Mouse (Mus musculus): Measurements from ENCODE around the gene 1700057G04Rik. TPM values are rescaled to one million over a fixed set of nuclear protein-coding genes. Genes with fewer than 3 reads are reported as not detected.

The 1700057G04Rik gene
- polyA plus RNA-seq, 1 experiment from 2014 or later: not detected

DNA sequence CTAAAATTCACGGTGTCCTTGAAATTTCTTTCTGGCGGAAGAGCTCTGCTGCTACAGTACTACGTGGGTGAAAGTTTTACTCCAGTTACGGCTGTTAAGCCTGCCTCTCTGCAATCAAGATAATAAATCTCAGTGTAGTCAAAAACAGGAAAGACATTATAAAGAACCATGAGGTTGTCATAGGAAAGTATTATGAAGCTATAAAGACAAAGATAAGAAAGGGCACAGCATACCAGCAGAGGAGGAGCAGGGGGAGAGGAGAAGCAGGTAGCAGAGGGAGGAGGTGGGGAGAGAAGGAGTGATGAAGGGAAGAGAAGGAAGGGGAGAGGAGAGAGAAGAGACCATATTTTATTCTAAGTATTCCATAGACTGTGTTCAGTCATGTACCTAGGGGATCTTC lies 64.7 kb downstream of the 1700057G04Rik start:
- no peak overlapping the region for H3K4me2 ChIP-seq
- H3K9ac ChIP-seq: no peak overlapping the region
- no peaks in the 10 kb centered on the region for H3K27me3 ChIP-seq
- H3K4me3 ChIP-seq: no peak overlapping the region
- no peak for ATAC-seq (ENCODE audit: insufficient number of reproducible peaks, low FRiP score, low TSS enrichment, low read depth)
- no peaks in the 10 kb centered on the region for H3K9me3 ChIP-seq
- no peak overlapping the region for H3K27ac ChIP-seq
- WGBS: 24% methylated on average over 4 of the region's 4 CpGs
- H3K4me1 ChIP-seq: peaks cover 9% of the 10 kb centered on the region
- no peaks in the 10 kb centered on the region for H3K36me3 ChIP-seq

GRCm38 (mm10) chr9:92374705-92375199 lies 65.6 kb downstream of the 1700057G04Rik start:
- WGBS: 30% methylated on average over 7 of the region's 7 CpGs
- no peak for ATAC-seq (ENCODE audit: insufficient number of reproducible peaks, low FRiP score, low TSS enrichment, low read depth)

DNA sequence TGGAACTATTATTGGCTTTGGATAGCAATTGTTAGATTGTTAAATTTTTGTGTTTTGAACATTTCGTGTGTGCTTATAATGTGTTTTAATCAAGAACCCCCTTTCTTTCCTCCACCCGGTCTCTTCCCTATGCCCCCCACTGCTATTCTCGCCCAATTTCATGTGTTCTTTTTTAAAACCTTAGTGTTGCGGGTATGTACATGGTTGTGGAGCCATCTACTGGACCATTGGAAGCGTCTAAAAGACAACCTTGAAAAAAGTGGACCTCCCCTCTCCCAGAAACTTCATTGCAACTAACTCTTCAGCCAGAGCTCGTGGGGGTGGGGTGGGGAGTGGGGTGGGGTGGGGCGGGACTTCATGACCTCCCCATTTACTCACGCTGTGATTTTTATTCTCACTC lies 66.2 kb downstream of the 1700057G04Rik start:
- 51% methylated on average over 8 of the region's 8 CpGs for WGBS
- no peak overlapping the region for H3K9ac ChIP-seq
- H3K4me1 ChIP-seq: peaks cover 9% of the 10 kb centered on the region
- no peak overlapping the region for H3K27ac ChIP-seq
- H3K4me2 ChIP-seq: no peak overlapping the region
- H3K27me3 ChIP-seq: no peaks in the 10 kb centered on the region
- no peaks in the 10 kb centered on the region for H3K9me3 ChIP-seq
- ATAC-seq (ENCODE audit: insufficient number of reproducible peaks, low FRiP score, low TSS enrichment, low read depth): no peak
- no peak overlapping the region for H3K4me3 ChIP-seq
- no peaks in the 10 kb centered on the region for H3K36me3 ChIP-seq

More at GRCm38 (mm10) chr9:92374705-92375199, 65.6 kb downstream of the 1700057G04Rik start:
- Histone ChIP-seq H3K4me2 (no peak overlapping the region), H3K36me3 (no peaks in the 10 kb centered on the region), H3K4me3 (no peak overlapping the region), H3K27ac (no peak overlapping the region), H3K9me3 (no peaks in the 10 kb centered on the region), H3K27me3 (no peaks in the 10 kb centered on the region), H3K9ac (no peak overlapping the region), H3K4me1 (peaks cover 9% of the 10 kb centered on the region)

DNA sequence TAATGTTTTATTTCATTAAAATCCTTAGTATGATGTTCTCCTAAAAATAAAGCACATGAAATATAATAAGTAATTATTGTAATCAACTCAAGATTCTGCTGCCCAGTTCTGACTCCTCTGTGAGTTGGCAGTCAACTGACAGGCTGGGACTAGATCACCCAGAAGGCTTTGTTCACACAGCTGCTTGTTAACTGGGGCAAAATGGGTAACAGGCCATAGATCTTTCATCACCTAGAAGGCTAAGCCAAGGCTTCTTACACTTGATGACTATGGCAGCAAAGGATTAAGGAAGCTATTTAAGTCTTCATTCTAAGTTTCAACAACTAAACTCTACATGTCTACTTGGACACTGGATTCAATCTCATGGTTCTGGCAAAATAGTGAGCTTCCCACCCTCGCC lies 68.8 kb downstream of the 1700057G04Rik start:
- 48% methylated on average over 1 of the region's 1 CpGs for WGBS
- Histone ChIP-seq H3K4me2 (no peak overlapping the region), H3K9ac (no peak overlapping the region), H3K27me3 (no peaks in the 10 kb centered on the region), H3K36me3 (no peaks in the 10 kb centered on the region), H3K27ac (no peak overlapping the region), H3K9me3 (no peaks in the 10 kb centered on the region), H3K4me1 (peaks cover 9% of the 10 kb centered on the region), H3K4me3 (no peak overlapping the region)
- ATAC-seq (ENCODE audit: insufficient number of reproducible peaks, low FRiP score, low TSS enrichment, low read depth): no peak

GRCm38 (mm10) chr9:92379240-92379639 lies 70.1 kb downstream of the 1700057G04Rik start:
- ATAC-seq (ENCODE audit: insufficient number of reproducible peaks, low FRiP score, low TSS enrichment, low read depth): no peak
- no peak overlapping the region for H3K4me3 ChIP-seq
- H3K27ac ChIP-seq: no peak overlapping the region
- no peak overlapping the region for H3K4me2 ChIP-seq
- no peaks in the 10 kb centered on the region for H3K9me3 ChIP-seq
- peaks cover 9% of the 10 kb centered on the region for H3K4me1 ChIP-seq
- H3K9ac ChIP-seq: no peak overlapping the region
- 58% methylated on average over 5 of the region's 5 CpGs for WGBS
- no peaks in the 10 kb centered on the region for H3K36me3 ChIP-seq
- no peaks in the 10 kb centered on the region for H3K27me3 ChIP-seq

DNA sequence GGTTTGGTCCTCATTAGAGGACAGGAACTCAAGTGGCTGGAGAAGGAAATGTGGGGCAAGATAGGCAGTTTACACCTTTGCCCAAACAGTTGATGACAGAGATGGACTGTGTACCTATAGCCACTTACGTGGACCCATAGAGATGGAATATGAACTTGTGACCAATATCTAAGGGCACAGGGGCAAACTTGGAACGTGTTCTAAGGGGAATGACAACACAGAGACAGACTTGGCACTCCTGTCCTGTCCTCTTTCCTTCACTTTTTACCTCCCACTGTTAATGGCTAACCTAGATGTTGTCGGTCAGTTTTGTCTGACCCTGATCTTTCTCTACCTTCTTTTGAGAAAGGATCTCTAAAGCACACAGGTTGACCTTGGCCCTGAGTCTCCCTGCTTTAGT lies 74.2 kb downstream of the 1700057G04Rik start:
- ATAC-seq (ENCODE audit: insufficient number of reproducible peaks, low FRiP score, low TSS enrichment, low read depth): no peak
- Histone ChIP-seq H3K9me3 (no peaks in the 10 kb centered on the region), H3K4me1 (no peaks in the 10 kb centered on the region), H3K36me3 (no peaks in the 10 kb centered on the region), H3K27ac (no peak overlapping the region), H3K9ac (no peak overlapping the region), H3K4me2 (no peak overlapping the region), H3K27me3 (no peaks in the 10 kb centered on the region), H3K4me3 (no peak overlapping the region)
- WGBS: 82% methylated on average over 3 of the region's 3 CpGs

DNA sequence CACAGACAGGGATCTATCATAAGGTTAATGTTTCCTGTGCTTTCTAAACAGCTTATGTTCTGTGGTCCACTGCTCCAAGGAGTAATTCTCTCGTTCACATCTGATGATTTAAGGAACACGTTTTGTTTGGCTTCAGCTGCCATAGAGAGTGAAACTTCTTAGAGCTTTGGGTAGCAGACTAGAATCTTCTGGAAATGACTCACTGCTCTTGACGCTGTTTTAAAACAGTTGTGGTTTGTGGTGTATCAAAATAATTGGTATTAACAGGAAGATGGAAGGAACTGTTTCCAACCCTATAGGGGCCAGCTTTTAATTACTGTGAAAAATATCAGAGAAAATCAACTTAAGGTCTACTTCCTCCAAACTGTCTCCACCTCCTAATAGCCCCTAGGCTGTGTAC lies 75.2 kb downstream of the 1700057G04Rik start:
- ATAC-seq (ENCODE audit: insufficient number of reproducible peaks, low FRiP score, low TSS enrichment, low read depth): no peak
- WGBS: 38% methylated on average over 3 of the region's 3 CpGs
- no peaks in the 10 kb centered on the region for H3K4me1 ChIP-seq
- H3K27me3 ChIP-seq: no peaks in the 10 kb centered on the region
- no peak overlapping the region for H3K4me3 ChIP-seq
- H3K36me3 ChIP-seq: no peaks in the 10 kb centered on the region
- H3K27ac ChIP-seq: no peak overlapping the region
- H3K9ac ChIP-seq: no peak overlapping the region
- H3K4me2 ChIP-seq: no peak overlapping the region
- H3K9me3 ChIP-seq: no peaks in the 10 kb centered on the region

GRCm38 (mm10) chr9:92385831-92386230 lies 76.7 kb downstream of the 1700057G04Rik start:
- Histone ChIP-seq H3K9ac (no peak overlapping the region), H3K4me2 (no peak overlapping the region), H3K9me3 (no peaks in the 10 kb centered on the region), H3K27ac (no peak overlapping the region), H3K27me3 (no peaks in the 10 kb centered on the region), H3K36me3 (no peaks in the 10 kb centered on the region), H3K4me3 (no peak overlapping the region), H3K4me1 (no peaks in the 10 kb centered on the region)
- no peak for ATAC-seq (ENCODE audit: insufficient number of reproducible peaks, low FRiP score, low TSS enrichment, low read depth)
- 50% methylated on average over 1 of the region's 1 CpGs for WGBS

DNA sequence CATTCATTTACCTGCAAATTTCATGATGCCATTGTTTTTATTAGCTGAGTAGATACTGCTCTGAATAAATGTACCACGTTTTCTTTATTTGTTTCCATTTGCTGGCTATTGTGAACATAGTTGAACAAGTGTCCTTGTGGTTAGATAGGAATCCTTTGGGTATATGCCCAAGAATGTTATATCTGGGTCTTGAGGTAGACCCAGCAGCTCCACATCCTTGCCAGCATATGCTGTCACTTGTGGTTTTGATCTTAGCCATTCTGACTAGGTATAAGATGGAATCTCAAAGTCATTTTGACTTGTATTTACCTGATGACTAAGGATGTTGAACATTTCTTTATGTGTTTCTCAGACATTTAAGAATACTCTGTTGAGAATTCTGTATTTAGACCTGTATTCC lies 77.7 kb downstream of the 1700057G04Rik start:
- no peak overlapping the region for H3K4me3 ChIP-seq
- no peak for ATAC-seq (ENCODE audit: insufficient number of reproducible peaks, low FRiP score, low TSS enrichment, low read depth)
- H3K9me3 ChIP-seq: no peaks in the 10 kb centered on the region
- H3K4me2 ChIP-seq: no peak overlapping the region
- H3K36me3 ChIP-seq: no peaks in the 10 kb centered on the region
- no peaks in the 10 kb centered on the region for H3K27me3 ChIP-seq
- H3K9ac ChIP-seq: no peak overlapping the region
- no peaks in the 10 kb centered on the region for H3K4me1 ChIP-seq
- no peak overlapping the region for H3K27ac ChIP-seq
- WGBS: 71% methylated on average over 1 of the region's 1 CpGs

DNA sequence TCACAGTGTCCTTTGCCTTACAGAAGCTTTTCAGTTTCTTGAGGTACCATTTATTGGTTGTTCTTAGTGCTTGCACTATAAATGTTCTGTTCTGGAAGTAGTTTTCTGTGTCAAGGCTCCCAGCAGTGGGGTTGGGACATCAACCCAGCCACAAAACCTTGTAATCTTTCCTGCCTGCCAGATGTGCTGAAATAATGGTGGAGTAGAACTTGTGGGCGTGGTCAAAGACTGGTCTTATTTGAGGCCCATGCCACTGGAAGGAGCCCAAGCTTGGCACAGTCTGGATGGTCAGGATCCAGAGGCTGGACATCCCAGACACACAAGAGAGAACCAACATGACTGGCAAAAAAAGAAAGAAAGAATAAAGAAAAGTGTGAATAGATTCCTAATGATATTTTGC lies 78.2 kb downstream of the 1700057G04Rik start:
- Histone ChIP-seq H3K4me3 (no peak overlapping the region), H3K27me3 (no peaks in the 10 kb centered on the region), H3K4me1 (no peaks in the 10 kb centered on the region), H3K9me3 (no peaks in the 10 kb centered on the region), H3K36me3 (no peaks in the 10 kb centered on the region), H3K9ac (no peak overlapping the region), H3K4me2 (no peak overlapping the region), H3K27ac (no peak overlapping the region)
- WGBS: 76% methylated on average over 1 of the region's 1 CpGs
- no peak for ATAC-seq (ENCODE audit: insufficient number of reproducible peaks, low FRiP score, low TSS enrichment, low read depth)

DNA sequence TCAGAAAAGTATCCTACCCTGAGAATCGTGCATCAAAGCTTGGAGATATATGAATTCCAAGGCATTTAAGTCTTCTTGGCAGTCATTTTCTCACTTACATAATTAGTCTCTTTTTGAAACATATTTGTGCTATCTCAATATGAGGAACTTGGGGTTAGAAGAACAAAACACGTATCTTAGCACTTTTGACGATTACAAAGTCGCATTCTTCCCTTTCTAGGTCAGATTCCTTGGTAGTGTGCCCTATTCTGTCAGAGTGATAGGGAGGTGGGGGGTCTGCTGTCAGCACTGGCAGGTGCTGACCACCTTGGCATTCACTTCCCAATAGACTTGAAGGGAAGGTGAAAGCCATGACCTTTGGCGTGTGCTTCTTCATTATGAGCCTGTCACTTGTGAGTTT lies 93.5 kb downstream of the 1700057G04Rik start:
- Histone ChIP-seq H3K4me3 (no peak overlapping the region), H3K4me1 (no peaks in the 10 kb centered on the region), H3K9ac (no peak overlapping the region), H3K4me2 (no peak overlapping the region), H3K36me3 (no peaks in the 10 kb centered on the region), H3K9me3 (no peaks in the 10 kb centered on the region), H3K27ac (no peak overlapping the region), H3K27me3 (no peaks in the 10 kb centered on the region)
- 75% methylated on average over 5 of the region's 5 CpGs for WGBS
- no peak for ATAC-seq (ENCODE audit: insufficient number of reproducible peaks, low FRiP score, low TSS enrichment, low read depth)

Measured in limb, embryonic 15.5 days (tissue).